Mouse (Mus musculus): Measurements from ENCODE around the gene Rxylt1. TPM values are rescaled to one million over a fixed set of nuclear protein-coding genes. Genes with fewer than 3 reads are reported as not detected.

Gene Rxylt1
- polyA plus RNA-seq, 1 experiment = 11.9 TPM

DNA sequence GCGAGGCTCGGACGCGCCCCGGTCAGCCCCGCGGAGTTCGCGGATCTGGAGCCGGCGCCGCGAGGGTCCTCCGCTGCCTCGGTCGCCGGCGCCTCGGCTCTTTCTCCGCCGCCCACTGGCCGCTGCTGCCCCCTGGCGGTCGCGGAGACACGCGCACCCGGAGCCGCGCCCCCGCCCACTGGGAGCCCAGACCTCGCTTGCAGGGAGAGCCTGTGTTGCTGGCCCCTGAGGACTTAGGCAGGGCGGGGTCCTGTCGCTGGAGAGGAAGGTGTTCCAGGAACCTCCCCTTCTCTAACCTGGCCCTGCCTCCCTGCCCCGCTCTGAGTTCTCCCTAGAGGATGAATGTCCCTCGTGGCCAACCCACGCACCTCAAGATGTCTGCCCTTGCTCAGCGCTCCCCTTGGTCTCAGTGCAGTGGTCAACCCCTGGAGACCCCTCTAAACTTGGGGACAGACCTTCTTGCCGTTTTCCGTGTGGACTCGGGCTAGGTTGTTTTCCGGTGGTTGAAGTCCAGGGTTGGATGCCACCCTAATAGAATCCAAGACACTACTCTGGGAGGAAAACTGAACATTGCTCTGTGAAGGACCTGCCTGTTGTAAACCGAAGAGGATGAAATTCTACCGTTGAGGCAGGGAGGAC, 49.3 kb downstream of the Rxylt1 start:
- Histone ChIP-seq H3K4me1 (ENCODE audit: control insufficient read depth, insufficient read depth, low read length) (peaks cover 1% of the 10 kb centered on the region), H3K27ac (ENCODE audit: control insufficient read depth, insufficient read depth, low read depth, low read length, poor library complexity) (no peak overlapping the region; the same call in 1 of the 2 replicates), H3K4me3 (replicated peaks; ENCODE audit: control insufficient read depth, low read depth, low read length) (no peak overlapping the region)
- WGBS = 13% methylated on average over 43 of the region's 44 CpGs
- TF ChIP-seq POLR2A (IDR thresholded peaks at IDR 0.05; ENCODE audit: borderline replicate concordance, control insufficient read depth, low read depth, low read length) = peak; percentile 23; the same call in 1 of the 2 replicates
- peak; percentile 60 for TF ChIP-seq CTCF (IDR thresholded peaks at IDR 0.05; ENCODE audit: control insufficient read depth, insufficient read depth, low read length)

DNA sequence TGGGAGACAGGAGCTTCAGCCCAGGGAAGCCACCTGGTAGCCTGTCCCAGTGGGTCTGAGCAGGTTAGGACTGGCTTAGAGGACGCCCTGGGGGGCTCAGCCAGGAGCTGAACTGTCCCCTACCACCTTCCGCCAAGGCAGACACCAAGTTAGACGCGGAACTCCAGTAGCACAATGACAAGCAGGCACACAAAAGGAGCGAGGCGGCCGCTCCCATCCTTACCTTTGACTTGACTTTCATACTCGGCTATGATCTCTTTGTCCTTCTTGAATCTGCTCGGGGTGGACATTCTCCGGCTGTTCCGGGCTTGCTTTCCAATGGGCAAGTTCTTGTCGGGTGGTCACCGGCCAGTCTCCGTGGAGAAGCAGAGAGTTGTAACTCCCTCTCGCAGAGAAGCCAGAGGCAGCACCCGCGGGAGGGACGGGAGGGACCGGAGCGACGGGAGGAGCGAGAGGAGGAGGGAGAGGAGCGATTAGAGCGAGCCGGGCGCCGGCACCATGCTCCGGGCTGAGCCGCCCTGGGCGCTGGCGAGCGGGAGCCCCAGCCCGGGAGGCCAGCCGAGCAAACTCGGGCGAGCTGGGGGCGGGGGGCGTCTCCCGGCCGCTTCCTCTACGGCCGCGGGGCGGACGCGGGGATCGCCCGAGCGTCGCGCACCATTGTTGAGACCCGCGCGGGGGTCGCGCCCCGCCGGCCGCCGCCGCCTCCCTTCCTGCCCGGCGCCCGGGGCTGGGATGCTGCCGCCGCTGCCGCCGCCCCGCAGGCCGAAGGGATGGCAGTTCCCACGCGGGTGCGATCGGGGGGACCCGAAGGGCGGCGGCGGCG, 50.1 kb downstream of the Rxylt1 start, which contains the start of gene Srgap1:
TSS of gene Srgap1 (minus strand) at position 412 of the 823 bp plus-strand sequence.
- WGBS = under 1% methylated on average over 56 of the region's 79 CpGs
- Histone ChIP-seq H3K4me3 (replicated peaks; ENCODE audit: control insufficient read depth, low read depth, low read length) (peak within 1 kb of the TSS; percentile 33), H3K4me1 (ENCODE audit: control insufficient read depth, insufficient read depth, low read length) (peaks cover 1% of the 10 kb centered on the region), H3K27ac (ENCODE audit: control insufficient read depth, insufficient read depth, low read depth, low read length, poor library complexity) (no peak within 1 kb of the TSS; the same call in 1 of the 2 replicates)
- TF ChIP-seq POLR2A (IDR thresholded peaks at IDR 0.05; ENCODE audit: borderline replicate concordance, control insufficient read depth, low read depth, low read length) (no peak), CTCF (IDR thresholded peaks at IDR 0.05; ENCODE audit: control insufficient read depth, insufficient read depth, low read length) (no peak)

DNA sequence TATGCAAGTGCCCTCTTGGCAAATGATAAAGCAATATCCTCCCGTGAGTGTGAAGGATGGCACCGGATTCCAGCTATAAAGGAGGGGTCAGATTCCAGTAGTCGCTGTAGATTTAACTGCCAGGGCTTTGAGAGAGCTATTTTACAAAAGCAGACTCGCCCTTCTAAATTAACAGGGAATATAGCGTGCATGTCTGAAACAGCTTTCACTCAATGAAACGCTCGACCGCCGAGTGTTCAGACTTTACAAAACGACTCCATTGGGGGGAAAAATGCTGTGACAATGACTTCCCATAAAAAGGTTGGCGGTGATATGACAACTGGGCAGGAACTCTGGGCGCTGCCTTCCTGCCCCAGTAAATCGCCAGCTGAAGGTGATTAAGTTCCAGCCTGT, 50.7 kb downstream of the Rxylt1 start:
- TF ChIP-seq POLR2A (IDR thresholded peaks at IDR 0.05; ENCODE audit: borderline replicate concordance, control insufficient read depth, low read depth, low read length) (no peak), CTCF (IDR thresholded peaks at IDR 0.05; ENCODE audit: control insufficient read depth, insufficient read depth, low read length) (no peak)
- Histone ChIP-seq H3K4me3 (replicated peaks; ENCODE audit: control insufficient read depth, low read depth, low read length) (peak overlapping the region; percentile 33), H3K27ac (ENCODE audit: control insufficient read depth, insufficient read depth, low read depth, low read length, poor library complexity) (no peak overlapping the region), H3K4me1 (ENCODE audit: control insufficient read depth, insufficient read depth, low read length) (peaks cover 1% of the 10 kb centered on the region)
- 12% methylated on average over 13 of the region's 13 CpGs for whole genome bisulfite sequencing

DNA sequence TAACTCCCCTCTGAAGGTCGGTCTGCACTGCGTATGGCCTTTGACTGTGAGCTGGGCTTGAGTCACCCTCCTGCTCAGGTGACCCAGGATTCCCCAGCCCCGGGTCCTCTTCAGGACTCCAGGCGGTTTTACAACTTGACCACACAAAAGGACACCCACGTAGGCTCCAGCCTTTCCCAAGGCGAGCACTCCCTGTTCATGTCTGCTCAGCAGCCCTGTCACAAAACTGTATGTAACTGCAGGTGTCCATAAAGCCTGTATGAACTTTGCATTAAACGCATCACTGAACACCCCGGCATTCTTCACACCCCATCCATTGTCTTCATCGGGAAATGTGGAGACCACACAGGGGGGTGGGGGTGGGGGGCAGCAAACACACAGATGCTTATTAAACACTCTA, 51.2 kb downstream of the Rxylt1 start:
- H3K4me3 ChIP-seq (replicated peaks; ENCODE audit: control insufficient read depth, low read depth, low read length) = no peak overlapping the region
- 73% methylated on average over 9 of the region's 9 CpGs for WGBS
- no peak for TF ChIP-seq POLR2A (IDR thresholded peaks at IDR 0.05; ENCODE audit: borderline replicate concordance, control insufficient read depth, low read depth, low read length)

DNA sequence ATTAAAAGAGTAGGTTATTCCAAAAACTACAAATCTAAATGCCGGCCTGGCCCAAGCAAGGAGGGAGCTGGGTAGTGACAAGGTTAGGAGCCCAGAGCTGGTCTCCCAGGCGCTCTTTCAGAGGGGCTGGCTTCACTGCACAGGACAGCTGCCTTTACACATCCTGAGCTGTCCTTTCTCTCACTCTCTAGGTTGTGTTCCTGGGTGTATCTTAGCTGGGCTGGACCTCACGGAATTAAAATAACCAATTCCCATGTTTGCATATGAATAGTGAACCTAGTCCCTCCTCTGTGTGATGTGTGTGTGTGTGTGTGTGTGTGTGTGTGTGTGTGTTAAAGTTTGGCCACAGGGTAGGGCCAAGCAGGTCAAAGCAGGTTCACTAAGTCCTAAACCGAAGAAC, 52.2 kb downstream of the Rxylt1 start:
- H3K4me3 ChIP-seq (replicated peaks; ENCODE audit: control insufficient read depth, low read depth, low read length) = no peak overlapping the region
- H3K27ac ChIP-seq (ENCODE audit: control insufficient read depth, insufficient read depth, low read depth, low read length, poor library complexity) = no peak overlapping the region
- WGBS = 73% methylated on average over 4 of the region's 4 CpGs
- TF ChIP-seq POLR2A (IDR thresholded peaks at IDR 0.05; ENCODE audit: borderline replicate concordance, control insufficient read depth, low read depth, low read length) (no peak), CTCF (IDR thresholded peaks at IDR 0.05; ENCODE audit: control insufficient read depth, insufficient read depth, low read length) (no peak)
- H3K4me1 ChIP-seq (ENCODE audit: control insufficient read depth, insufficient read depth, low read length) = peaks cover 1% of the 10 kb centered on the region

More for the DNA sequence above, 51.2 kb downstream of the Rxylt1 start:
- Histone ChIP-seq H3K4me1 (ENCODE audit: control insufficient read depth, insufficient read depth, low read length) (peaks cover 1% of the 10 kb centered on the region), H3K27ac (ENCODE audit: control insufficient read depth, insufficient read depth, low read depth, low read length, poor library complexity) (no peak overlapping the region)

DNA sequence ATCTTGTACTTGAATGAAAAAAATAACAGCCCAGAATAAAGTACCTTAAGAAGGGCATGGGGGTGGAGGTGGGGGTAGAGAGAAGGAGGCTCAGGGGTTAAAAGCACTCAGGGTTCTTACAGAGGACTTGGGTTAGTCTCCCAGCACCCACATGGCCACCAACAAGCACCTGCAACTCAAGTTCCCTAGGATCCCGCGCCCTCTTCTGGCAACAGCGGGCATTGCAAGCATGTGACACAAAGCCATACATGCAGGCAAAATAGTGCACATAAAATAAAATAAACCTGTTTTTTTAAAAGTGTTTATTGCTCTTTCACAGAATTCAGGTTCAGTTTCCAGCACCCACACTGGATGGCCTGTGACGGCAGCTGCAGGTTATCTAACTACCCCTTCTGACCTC, 56.8 kb downstream of the Rxylt1 start:
- WGBS = 55% methylated on average over 4 of the region's 4 CpGs
- Histone ChIP-seq H3K4me3 (replicated peaks; ENCODE audit: control insufficient read depth, low read depth, low read length) (no peak overlapping the region), H3K4me1 (ENCODE audit: control insufficient read depth, insufficient read depth, low read length) (no peaks in the 10 kb centered on the region; the same call in 1 of the 2 replicates), H3K27ac (ENCODE audit: control insufficient read depth, insufficient read depth, low read depth, low read length, poor library complexity) (no peak overlapping the region)
- peak; percentile 63 for TF ChIP-seq CTCF (IDR thresholded peaks at IDR 0.05; ENCODE audit: control insufficient read depth, insufficient read depth, low read length)
- TF ChIP-seq POLR2A (IDR thresholded peaks at IDR 0.05; ENCODE audit: borderline replicate concordance, control insufficient read depth, low read depth, low read length) = no peak

DNA sequence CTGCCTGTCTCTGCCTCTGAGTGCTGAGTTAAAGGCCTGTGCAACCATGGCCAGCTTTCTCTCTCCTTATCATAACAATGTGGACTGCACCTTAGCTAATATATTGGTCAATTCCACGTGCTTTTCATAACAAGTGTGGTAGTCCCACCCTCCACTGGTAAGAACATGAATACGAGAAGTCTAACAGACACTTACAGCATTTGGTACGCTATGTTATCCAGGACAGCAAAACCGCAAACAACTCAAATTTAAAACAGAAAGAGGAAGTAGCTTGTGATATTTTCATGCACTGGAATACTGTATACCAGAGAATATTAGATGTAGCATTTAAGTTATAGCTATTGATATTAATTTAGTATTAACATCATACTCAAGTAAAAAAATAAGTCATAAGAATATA, 57.6 kb downstream of the Rxylt1 start:
- 40% methylated on average over 4 of the region's 4 CpGs for WGBS
- Histone ChIP-seq H3K27ac (ENCODE audit: control insufficient read depth, insufficient read depth, low read depth, low read length, poor library complexity) (no peak overlapping the region), H3K4me1 (ENCODE audit: control insufficient read depth, insufficient read depth, low read length) (no peaks in the 10 kb centered on the region; the same call in 1 of the 2 replicates), H3K4me3 (replicated peaks; ENCODE audit: control insufficient read depth, low read depth, low read length) (no peak overlapping the region)
- no peak for TF ChIP-seq POLR2A (IDR thresholded peaks at IDR 0.05; ENCODE audit: borderline replicate concordance, control insufficient read depth, low read depth, low read length)
- TF ChIP-seq CTCF (IDR thresholded peaks at IDR 0.05; ENCODE audit: control insufficient read depth, insufficient read depth, low read length) = no peak

DNA sequence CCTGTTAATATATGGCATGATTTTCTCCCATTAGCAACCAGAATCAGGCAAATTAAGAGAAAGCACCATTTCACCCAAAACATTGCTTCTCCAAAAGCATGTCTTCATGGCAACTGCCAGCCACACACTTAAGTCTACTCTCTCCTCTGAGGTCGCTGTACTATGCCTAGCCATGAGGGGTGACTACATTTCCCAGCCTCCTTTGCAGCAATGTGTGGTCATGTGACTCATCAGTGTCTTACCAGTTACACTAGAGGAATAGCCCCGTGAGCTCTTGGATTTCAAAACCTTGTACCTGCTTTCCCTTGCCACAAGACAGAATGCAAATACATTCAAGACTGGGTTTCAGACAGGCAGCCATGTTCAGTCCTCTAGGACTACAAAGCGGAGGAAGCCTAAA, 58.6 kb downstream of the Rxylt1 start:
- H3K4me3 ChIP-seq (replicated peaks; ENCODE audit: control insufficient read depth, low read depth, low read length) = no peak overlapping the region
- no peak overlapping the region for H3K27ac ChIP-seq (ENCODE audit: control insufficient read depth, insufficient read depth, low read depth, low read length, poor library complexity)
- no peak for TF ChIP-seq CTCF (IDR thresholded peaks at IDR 0.05; ENCODE audit: control insufficient read depth, insufficient read depth, low read length)
- no peak for TF ChIP-seq POLR2A (IDR thresholded peaks at IDR 0.05; ENCODE audit: borderline replicate concordance, control insufficient read depth, low read depth, low read length)
- H3K4me1 ChIP-seq (ENCODE audit: control insufficient read depth, insufficient read depth, low read length) = no peaks in the 10 kb centered on the region; the same call in 1 of the 2 replicates
- WGBS = 40% methylated on average over 3 of the region's 3 CpGs

All from bone marrow, adult 2 months (tissue).